Mouse (Mus musculus) CH12.LX (cell line): Measurements from ENCODE around the gene Sprr1a. TPM values are rescaled to one million over a fixed set of nuclear protein-coding genes. Genes with fewer than 3 reads are reported as not detected.

ENCODE experiments used
- DNase-seq: peaks from one replicate; pipeline ENCODE4 v3.0.0-alpha.2; 2013; ENCODE audit errors: extremely low read depth
- H3K27ac ChIP-seq: 2 replicates; pipeline ENCODE4 v1.5.1; 2012; ENCODE audit warnings: low read depth, mild to moderate bottlenecking, control low read depth, moderate library complexity; ENCODE audit not compliant: insufficient read depth
- H3K27me3 ChIP-seq: replicated peaks from 2 replicates; pipeline ENCODE3; 2012; ENCODE audit warnings: inconsistent platforms
- H3K36me3 ChIP-seq, 2 experiments: replicated peaks in 1 of 2; 2 replicates each; pipeline versions ENCODE3 to v1.6.1; 2012; ENCODE audit warnings: inconsistent platforms in 1 of 2, low read length in 1 of 2, mild to moderate bottlenecking in 1 of 2, mixed read lengths in 1 of 2, moderate library complexity in 1 of 2; ENCODE audit not compliant: control insufficient read depth in 1 of 2, insufficient read depth in 1 of 2
- H3K4me1 ChIP-seq, 2 experiments: 2 replicates each; pipeline ENCODE4 v1.6.1; 2012; ENCODE audit warnings: inconsistent platforms in 1 of 2, moderate library complexity in 1 of 2; ENCODE audit not compliant: insufficient read depth in 2 of 2, control insufficient read depth in 1 of 2
- H3K4me2 ChIP-seq: 2 replicates; pipeline ENCODE4 v1.6.1; 2012; ENCODE audit warnings: low read depth, mild to moderate bottlenecking, control low read depth; ENCODE audit not compliant: poor library complexity, insufficient read depth, severe bottlenecking
- H3K4me3 ChIP-seq, 3 experiments: fragments of 150-350 bp in 1 of 3; sonication (generic) in 1 of 3; replicated peaks in 1 of 3; 2 replicates each; pipeline versions ENCODE3 to v1.5.1; 2011 to 2012; ENCODE audit warnings: low read depth in 2 of 3, low read length in 2 of 3, mild to moderate bottlenecking in 2 of 3, moderate library complexity in 2 of 3, control low read depth in 1 of 3, improper control_type of control experiment in 1 of 3, inconsistent platforms in 1 of 3, mixed read lengths in 1 of 3; ENCODE audit not compliant: poor library complexity in 1 of 3
- H3K79me2 ChIP-seq: replicated peaks from 2 replicates; pipeline ENCODE4 v1.6.1; 2012; ENCODE audit warnings: mild to moderate bottlenecking, moderate library complexity; ENCODE audit not compliant: control insufficient read depth, poor library complexity, insufficient read depth, severe bottlenecking; ENCODE audit errors: extremely low read depth
- H3K9ac ChIP-seq: 2 replicates; pipeline ENCODE4 v1.6.1; 2012; ENCODE audit warnings: low read depth, mild to moderate bottlenecking, control low read depth, moderate library complexity; ENCODE audit not compliant: insufficient read depth
- H3K9me3 ChIP-seq: replicated peaks from 2 replicates; pipeline ENCODE3; 2012; ENCODE audit warnings: low read length, inconsistent platforms, mixed read lengths
- ELF1 ChIP-seq: IDR thresholded peaks from 2 replicates; pipeline ENCODE4 v1.6.1; 2014; ENCODE audit warnings: low read depth, mild to moderate bottlenecking, inconsistent platforms, low read length, improper control_type of control experiment
- GABPA ChIP-seq: IDR thresholded peaks from 2 replicates; pipeline ENCODE4 v1.6.1; 2012; ENCODE audit warnings: low read depth, low read length, improper control_type of control experiment, inconsistent platforms; ENCODE audit not compliant: insufficient replicate concordance
- HCFC1 ChIP-seq: IDR thresholded peaks from 2 replicates; pipeline ENCODE4 v1.6.1; 2012; ENCODE audit warnings: low read depth, mild to moderate bottlenecking, inconsistent platforms, low read length, improper control_type of control experiment
- JUN ChIP-seq: IDR thresholded peaks from 2 replicates; pipeline ENCODE4 v1.6.1; 2011; ENCODE audit warnings: low read depth, mild to moderate bottlenecking, low read length, improper control_type of control experiment, moderate library complexity; ENCODE audit not compliant: insufficient read depth
- KAT2A ChIP-seq: IDR thresholded peaks from 2 replicates; pipeline ENCODE4 v1.6.1; 2012; ENCODE audit warnings: low read length, improper control_type of control experiment, inconsistent platforms; ENCODE audit not compliant: insufficient replicate concordance
- MAX ChIP-seq: IDR thresholded peaks from 2 replicates; pipeline ENCODE4 v1.6.1; 2011; ENCODE audit warnings: low read length, improper control_type of control experiment
- MYC ChIP-seq: IDR thresholded peaks from 2 replicates; pipeline ENCODE4 v1.6.1; 2011; ENCODE audit warnings: low read depth, mild to moderate bottlenecking, improper control_type of control experiment, low read length
- NELFE ChIP-seq: IDR thresholded peaks from 2 replicates; pipeline ENCODE4 v1.6.1; 2011; ENCODE audit warnings: low read depth, low read length, improper control_type of control experiment
- NRF1 ChIP-seq: IDR thresholded peaks from 2 replicates; pipeline ENCODE4 v1.6.1; 2014; ENCODE audit warnings: low read depth, mild to moderate bottlenecking, inconsistent platforms, low read length, improper control_type of control experiment, moderate library complexity
- RAD21 ChIP-seq: IDR thresholded peaks from 2 replicates; pipeline ENCODE4 v1.6.1; 2011; ENCODE audit warnings: low read depth, mild to moderate bottlenecking, low read length, improper control_type of control experiment, moderate library complexity
- RCOR1 ChIP-seq: conservative IDR thresholded peaks from 2 replicates; pipeline ENCODE4 v1.6.1; 2012; ENCODE audit warnings: low read depth, mild to moderate bottlenecking, inconsistent platforms, low read length, improper control_type of control experiment
- SIN3A ChIP-seq: IDR thresholded peaks from 2 replicates; pipeline ENCODE4 v1.6.1; 2012; ENCODE audit warnings: low read length, improper control_type of control experiment, inconsistent platforms
- SMC3 ChIP-seq: IDR thresholded peaks from 2 replicates; pipeline ENCODE4 v1.6.1; 2011; ENCODE audit warnings: low read depth, low read length, improper control_type of control experiment
- TCF12 ChIP-seq: IDR thresholded peaks from 2 replicates; pipeline ENCODE4 v1.6.1; 2014; ENCODE audit warnings: low read depth, mild to moderate bottlenecking, inconsistent platforms, low read length, improper control_type of control experiment
- UBTF ChIP-seq: IDR thresholded peaks from 2 replicates; pipeline ENCODE4 v1.6.1; 2012; ENCODE audit warnings: low read depth, mild to moderate bottlenecking, inconsistent platforms, low read length, improper control_type of control experiment, moderate library complexity
- ZNF384 ChIP-seq: IDR thresholded peaks from 2 replicates; pipeline ENCODE4 v1.6.1; 2012; ENCODE audit warnings: low read depth, low read length, improper control_type of control experiment, inconsistent platforms
- dilution Hi-C: fragments of 300-500 bp; cut with MboI; formaldehyde crosslinking; loops from 2 replicates; pipeline ENCODE4 v1.14.3; 2020; ENCODE audit warnings: low sequenced_read_pairs; ENCODE audit not compliant: extremely low pct_unique_long_range_greater_than_20kb, extremely low pct_ligation_motif_present
- in situ Hi-C: fragments of 300-500 bp; cut with MboI; formaldehyde crosslinking; loops from 3 replicates; pipeline ENCODE4 v1.14.3; 2019; ENCODE audit warnings: low sequenced_read_pairs, low pct_ligation_motif_present, low pct_unique_long_range_greater_than_20kb, mixed read lengths
- polyA plus RNA-seq: library from polyadenylated mRNA; unstranded; fragments of >175 nt; gene quantifications from 2 replicates; pipeline ENCODE4 v1.2.1, GENCODE M21; 2012; ENCODE audit warnings: low read depth; ENCODE audit not compliant: insufficient read length
- total RNA-seq, 2 experiments: library from RNA; depleted of rRNA; stranded (reverse); fragments of 300-350 nt in 1 of 2; fragments of >200 nt in 1 of 2; gene quantifications; 2 replicates each; pipeline ENCODE4 v1.2.3; 2012 to 2014

The Sprr1a gene
- total and polyA plus RNA-seq, 3 experiments: not detected

GRCm38 (mm10) chr3:92440177-92440576 is 45.5 kb downstream of the Sprr1a start:
- TF ChIP-seq SIN3A (no peak), MYC (no peak), MAX (no peak), RAD21 (no peak), UBTF (no peak), GABPA (no peak), JUN (no peak), NRF1 (no peak), TCF12 (no peak), ZNF384 (no peak), HCFC1 (no peak), RCOR1 (no peak)

GRCm38 (mm10) chr3:92438689-92439088 is 47.0 kb downstream of the Sprr1a start, which contains the start of gene Sprr1b:
TSS of gene Sprr1b (minus strand) at chr3:92438789.
- H3K79me2 ChIP-seq: no peaks in the 10 kb centered on the region
- H3K4me1 ChIP-seq: no peaks in the 10 kb centered on the region
- no peaks in the 10 kb centered on the region for H3K36me3 ChIP-seq
- H3K9me3 ChIP-seq: peaks cover 34% of the 10 kb centered on the region
- no peak within 1 kb of the TSS for H3K4me2 ChIP-seq
- no peak for DNase-seq
- no peak within 1 kb of the TSS for H3K9ac ChIP-seq
- TF ChIP-seq NRF1: no peak
- no peak for TF ChIP-seq KAT2A
- TF ChIP-seq UBTF: no peak
- TF ChIP-seq NELFE: no peak
- TF ChIP-seq MAX: no peak
- TF ChIP-seq ELF1: no peak
- TF ChIP-seq MYC: no peak
- no peak for TF ChIP-seq SMC3
- H3K27me3 ChIP-seq: no peaks in the 10 kb centered on the region
- in situ Hi-C loops: no loop called here
- no peak within 1 kb of the TSS for H3K4me3 ChIP-seq
- dilution Hi-C loops: no loop called here
- H3K27ac ChIP-seq: no peak within 1 kb of the TSS

More at GRCm38 (mm10) chr3:92440177-92440576, 45.5 kb downstream of the Sprr1a start:
- Histone ChIP-seq H3K4me3 (no peak overlapping the region), H3K9ac (no peak overlapping the region), H3K4me1 (no peaks in the 10 kb centered on the region), H3K4me2 (no peak overlapping the region), H3K79me2 (no peaks in the 10 kb centered on the region), H3K27ac (no peak overlapping the region), H3K27me3 (no peaks in the 10 kb centered on the region), H3K9me3 (peaks cover 34% of the 10 kb centered on the region), H3K36me3 (no peaks in the 10 kb centered on the region)
- no peak for DNase-seq
- dilution Hi-C loops: no loop called here
- in situ Hi-C loops: no loop called here

Other genes starting within 250 kb of the Sprr1a start
Only the 20 nearest of the 25 such genes appear.
- gene Sprr2b, start 169.3 kb downstream of the Sprr1a start, total RNA-seq (2012; rRNA removed): not detected in 2 replicates
- not detected in 2 replicates for gene Sprr2b, start 169.3 kb downstream of the Sprr1a start, total RNA-seq (2014; rRNA removed)
- gene Sprr2b, start 169.3 kb downstream of the Sprr1a start, polyA plus RNA-seq: not detected in 2 replicates
- not detected in 2 replicates for gene Sprr2d, start 146.8 kb downstream of the Sprr1a start, total RNA-seq (2012; rRNA removed)
- gene Sprr2d, start 146.8 kb downstream of the Sprr1a start, total RNA-seq (2014; rRNA removed): not detected in 2 replicates
- not detected in 2 replicates for gene Sprr2d, start 146.8 kb downstream of the Sprr1a start, polyA plus RNA-seq
- not detected in 2 replicates for gene Sprr2e, start 133.8 kb downstream of the Sprr1a start, total RNA-seq (2012; rRNA removed)
- not detected in 2 replicates for gene Sprr2e, start 133.8 kb downstream of the Sprr1a start, total RNA-seq (2014; rRNA removed)
- not detected in 2 replicates for gene Sprr2e, start 133.8 kb downstream of the Sprr1a start, polyA plus RNA-seq
- not detected in 2 replicates for gene Sprr2f, start 120.7 kb downstream of the Sprr1a start, total RNA-seq (2012; rRNA removed)
- gene Sprr2f, start 120.7 kb downstream of the Sprr1a start, total RNA-seq (2014; rRNA removed): not detected in 2 replicates
- not detected in 2 replicates for gene Sprr2f, start 120.7 kb downstream of the Sprr1a start, polyA plus RNA-seq
- not detected in 2 replicates for gene Sprr2h, start 100.2 kb downstream of the Sprr1a start, total RNA-seq (2012; rRNA removed)
- not detected in 2 replicates for gene Sprr2h, start 100.2 kb downstream of the Sprr1a start, total RNA-seq (2014; rRNA removed)
- not detected in 2 replicates for gene Sprr2h, start 100.2 kb downstream of the Sprr1a start, polyA plus RNA-seq
- gene Sprr2i, start 77.9 kb downstream of the Sprr1a start, total RNA-seq (2012; rRNA removed): not detected in 2 replicates
- not detected in 2 replicates for gene Sprr2i, start 77.9 kb downstream of the Sprr1a start, total RNA-seq (2014; rRNA removed)
- not detected in 2 replicates for gene Sprr2i, start 77.9 kb downstream of the Sprr1a start, polyA plus RNA-seq
- not detected in 2 replicates for gene Sprr2j-ps, start 67.8 kb downstream of the Sprr1a start, total RNA-seq (2012; rRNA removed)
- not detected in 2 replicates for gene Sprr2j-ps, start 67.8 kb downstream of the Sprr1a start, total RNA-seq (2014; rRNA removed)
- gene Sprr2j-ps, start 67.8 kb downstream of the Sprr1a start, polyA plus RNA-seq: not detected in 2 replicates
- gene Gm9774, start 56.5 kb downstream of the Sprr1a start, total RNA-seq (2012; rRNA removed): 8.4 and 10.6 TPM in 2 replicates
- gene Gm9774, start 56.5 kb downstream of the Sprr1a start, total RNA-seq (2014; rRNA removed): 11.9 and 14.0 TPM in 2 replicates
- gene Gm9774, start 56.5 kb downstream of the Sprr1a start, polyA plus RNA-seq: 87.2 and 105 TPM in 2 replicates
- not detected in 2 replicates for gene Sprr2k, start 53.3 kb downstream of the Sprr1a start, total RNA-seq (2012; rRNA removed)
- not detected in 2 replicates for gene Sprr2k, start 53.3 kb downstream of the Sprr1a start, total RNA-seq (2014; rRNA removed)
- not detected in 2 replicates for gene Sprr2k, start 53.3 kb downstream of the Sprr1a start, polyA plus RNA-seq
- gene Sprr1b, start 47.1 kb downstream of the Sprr1a start, total RNA-seq (2012; rRNA removed): not detected in 2 replicates
- not detected in 2 replicates for gene Sprr1b, start 47.1 kb downstream of the Sprr1a start, total RNA-seq (2014; rRNA removed)
- gene Sprr1b, start 47.1 kb downstream of the Sprr1a start, polyA plus RNA-seq: not detected in 2 replicates
- not detected in 2 replicates for gene Sprr3, start 27.2 kb downstream of the Sprr1a start, total RNA-seq (2012; rRNA removed)
- not detected in 2 replicates for gene Sprr3, start 27.2 kb downstream of the Sprr1a start, total RNA-seq (2014; rRNA removed)
- gene Sprr3, start 27.2 kb downstream of the Sprr1a start, polyA plus RNA-seq: not detected in 2 replicates
- not detected in 2 replicates for gene Sprr4, start 14.6 kb upstream of the Sprr1a start, total RNA-seq (2012; rRNA removed)
- gene Sprr4, start 14.6 kb upstream of the Sprr1a start, total RNA-seq (2014; rRNA removed): not detected in 2 replicates
- gene Sprr4, start 14.6 kb upstream of the Sprr1a start, polyA plus RNA-seq: not detected in 2 replicates
- not detected in 2 replicates for gene 2310046K23Rik, start 48.6 kb upstream of the Sprr1a start, total RNA-seq (2012; rRNA removed)
- not detected in 2 replicates for gene 2310046K23Rik, start 48.6 kb upstream of the Sprr1a start, total RNA-seq (2014; rRNA removed)
- gene 2310046K23Rik, start 48.6 kb upstream of the Sprr1a start, polyA plus RNA-seq: not detected in 2 replicates
- gene Ivl, start 87.8 kb upstream of the Sprr1a start, total RNA-seq (2012; rRNA removed): 0.04 TPM in 1 of 2 replicates, not detected in the other
- gene Ivl, start 87.8 kb upstream of the Sprr1a start, total RNA-seq (2014; rRNA removed): 0.30 and 0.31 TPM in 2 replicates
- gene Ivl, start 87.8 kb upstream of the Sprr1a start, polyA plus RNA-seq: 0.38 and 0.44 TPM in 2 replicates
- not detected in 2 replicates for gene Smcp, start 103.1 kb upstream of the Sprr1a start, total RNA-seq (2012; rRNA removed)
- gene Smcp, start 103.1 kb upstream of the Sprr1a start, total RNA-seq (2014; rRNA removed): not detected in 2 replicates
- gene Smcp, start 103.1 kb upstream of the Sprr1a start, polyA plus RNA-seq: not detected in 2 replicates
- gene 2210017I01Rik, start 121.6 kb upstream of the Sprr1a start, total RNA-seq (2012; rRNA removed): not detected in 2 replicates
- not detected in 2 replicates for gene 2210017I01Rik, start 121.6 kb upstream of the Sprr1a start, total RNA-seq (2014; rRNA removed)
- not detected in 2 replicates for gene 2210017I01Rik, start 121.6 kb upstream of the Sprr1a start, polyA plus RNA-seq
- not detected in 2 replicates for gene Lce6a, start 135.8 kb upstream of the Sprr1a start, total RNA-seq (2012; rRNA removed)
- gene Lce6a, start 135.8 kb upstream of the Sprr1a start, total RNA-seq (2014; rRNA removed): not detected in 2 replicates
- not detected in 2 replicates for gene Lce6a, start 135.8 kb upstream of the Sprr1a start, polyA plus RNA-seq
- not detected in 2 replicates for gene Lce1a1, start 162.4 kb upstream of the Sprr1a start, total RNA-seq (2012; rRNA removed)
- not detected in 2 replicates for gene Lce1a1, start 162.4 kb upstream of the Sprr1a start, total RNA-seq (2014; rRNA removed)
- gene Lce1a1, start 162.4 kb upstream of the Sprr1a start, polyA plus RNA-seq: not detected in 2 replicates
- gene Lce1b, start 171.0 kb upstream of the Sprr1a start, total RNA-seq (2012; rRNA removed): not detected in 2 replicates
- not detected in 2 replicates for gene Lce1b, start 171.0 kb upstream of the Sprr1a start, total RNA-seq (2014; rRNA removed)
- gene Lce1b, start 171.0 kb upstream of the Sprr1a start, polyA plus RNA-seq: not detected in 2 replicates
- not detected in 2 replicates for gene Lce1a2, start 184.4 kb upstream of the Sprr1a start, total RNA-seq (2012; rRNA removed)
- not detected in 2 replicates for gene Lce1a2, start 184.4 kb upstream of the Sprr1a start, total RNA-seq (2014; rRNA removed)
- not detected in 2 replicates for gene Lce1a2, start 184.4 kb upstream of the Sprr1a start, polyA plus RNA-seq